Mouse (Mus musculus): Measurements from ENCODE around the gene Snx30. TPM values are rescaled to one million over a fixed set of nuclear protein-coding genes. Genes with fewer than 3 reads are reported as not detected.
A peak's percentile ranks its signal among the peaks of the same experiment; 100 is the strongest.

Snx30 gene
- polyA plus RNA-seq, 1 experiment from 2014 or later = 20.5 TPM

- H3K27me3 ChIP-seq (ENCODE audit: control insufficient read depth, insufficient read depth, low read length) = no peaks in the 10 kb centered on the region
- no peaks in the 10 kb centered on the region for H3K9me3 ChIP-seq (ENCODE audit: control insufficient read depth, low read length)
- no peaks in the 10 kb centered on the region for H3K4me1 ChIP-seq (ENCODE audit: control insufficient read depth, insufficient read depth, low read length)
- no peaks in the 10 kb centered on the region for H3K36me3 ChIP-seq (ENCODE audit: control insufficient read depth, insufficient read depth, low read length)
- H3K4me2 ChIP-seq (ENCODE audit: low read depth, low read length) = no peak overlapping the region
- no peak overlapping the region for H3K4me3 ChIP-seq (ENCODE audit: low read depth, low read length)
- H3K27ac ChIP-seq (ENCODE audit: low read depth, low read length) = no peak overlapping the region
- WGBS = 54% methylated on average over 10 of the region's 10 CpGs
- ATAC-seq (ENCODE audit: low read depth) = no peak
- H3K9ac ChIP-seq (replicated peaks; ENCODE audit: low read depth, low read length) = no peak overlapping the region
These were observed 102.1 kb downstream of the Snx30 start for GRCm38 (mm10) chr4:59907657-59908230.

DNA sequence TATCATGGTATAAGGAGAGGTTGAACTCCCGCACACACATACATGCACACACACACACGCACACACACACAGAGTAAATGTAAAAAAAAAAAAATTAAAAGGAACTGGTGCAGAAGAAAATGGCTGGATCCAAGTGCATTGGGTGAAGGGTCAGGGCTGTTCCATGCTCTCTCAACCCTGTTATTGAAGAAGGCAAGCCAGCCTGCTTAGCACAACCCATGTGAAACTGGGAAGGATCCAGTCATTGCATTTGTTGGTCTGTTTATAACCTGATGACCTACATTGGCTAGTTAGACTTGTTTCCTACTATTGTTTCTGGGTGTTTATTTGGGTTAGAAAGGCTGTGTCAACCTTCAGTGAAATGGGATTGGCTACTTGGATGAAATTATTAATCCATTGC lies 103.1 kb downstream of the Snx30 start:
- WGBS = 94% methylated on average over 2 of the region's 2 CpGs
- no peaks in the 10 kb centered on the region for H3K4me1 ChIP-seq (ENCODE audit: control insufficient read depth, insufficient read depth, low read length)
- no peak overlapping the region for H3K4me3 ChIP-seq (ENCODE audit: low read depth, low read length)
- H3K27me3 ChIP-seq (ENCODE audit: control insufficient read depth, insufficient read depth, low read length) = no peaks in the 10 kb centered on the region
- no peak overlapping the region for H3K27ac ChIP-seq (ENCODE audit: low read depth, low read length)
- H3K9me3 ChIP-seq (ENCODE audit: control insufficient read depth, low read length) = no peaks in the 10 kb centered on the region
- ATAC-seq (ENCODE audit: low read depth) = no peak
- H3K9ac ChIP-seq (replicated peaks; ENCODE audit: low read depth, low read length) = no peak overlapping the region
- no peaks in the 10 kb centered on the region for H3K36me3 ChIP-seq (ENCODE audit: control insufficient read depth, insufficient read depth, low read length)
- H3K4me2 ChIP-seq (ENCODE audit: low read depth, low read length) = no peak overlapping the region

DNA sequence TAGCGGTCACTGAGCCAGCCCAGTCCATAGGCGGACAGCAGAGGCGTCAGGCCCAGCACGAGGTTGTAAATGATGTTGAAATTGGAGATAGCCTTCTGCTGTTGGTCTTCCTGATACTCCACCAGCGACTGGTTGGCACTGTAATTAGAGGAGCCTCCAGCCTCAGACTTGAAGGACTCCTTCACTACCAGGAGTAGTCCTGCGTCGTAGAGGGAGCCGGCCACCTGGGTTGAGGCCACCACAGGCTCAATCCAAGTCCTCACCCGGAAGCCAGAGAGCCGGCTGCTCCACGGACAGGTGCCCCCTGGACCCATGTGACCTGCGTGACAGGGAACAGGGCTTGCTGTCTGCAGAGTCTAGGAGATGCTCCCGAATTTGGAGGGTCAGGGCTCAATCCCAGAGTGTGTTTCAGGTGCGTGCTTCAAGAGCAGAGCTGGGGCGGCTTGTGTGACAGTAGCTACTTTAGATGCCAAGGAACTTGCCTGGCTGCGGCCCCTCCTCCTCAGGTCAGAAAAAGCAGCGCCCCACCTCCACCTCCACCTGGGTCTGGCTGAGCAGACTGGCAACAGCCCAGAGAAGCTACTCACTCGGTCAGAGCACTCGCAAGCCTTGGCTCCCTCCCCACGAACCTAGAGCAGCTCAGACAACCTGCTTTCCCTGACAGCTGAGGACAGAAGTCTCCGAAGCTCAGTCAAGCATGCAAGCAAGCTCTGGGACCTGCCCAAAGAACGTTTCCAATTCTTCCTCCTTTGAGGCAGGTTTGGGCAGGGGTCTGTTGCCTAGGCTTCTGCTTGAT lies 109.2 kb downstream of the Snx30 start, which contains the start of gene Slc46a2:
TSS of gene Slc46a2 (minus strand) at position 449 of the 796 bp plus-strand sequence.
- H3K4me1 ChIP-seq (ENCODE audit: control insufficient read depth, insufficient read depth, low read length) = no peaks in the 10 kb centered on the region
- no peak within 1 kb of the TSS for H3K27ac ChIP-seq (ENCODE audit: low read depth, low read length)
- no peaks in the 10 kb centered on the region for H3K36me3 ChIP-seq (ENCODE audit: control insufficient read depth, insufficient read depth, low read length)
- H3K9me3 ChIP-seq (ENCODE audit: control insufficient read depth, low read length) = no peaks in the 10 kb centered on the region
- H3K27me3 ChIP-seq (ENCODE audit: control insufficient read depth, insufficient read depth, low read length) = no peaks in the 10 kb centered on the region
- H3K4me2 ChIP-seq (ENCODE audit: low read depth, low read length) = no peak within 1 kb of the TSS
- ATAC-seq (ENCODE audit: low read depth) = no peak
- H3K4me3 ChIP-seq (ENCODE audit: low read depth, low read length) = no peak within 1 kb of the TSS
- H3K9ac ChIP-seq (replicated peaks; ENCODE audit: low read depth, low read length) = no peak within 1 kb of the TSS
- 21% methylated on average over 22 of the region's 22 CpGs for WGBS

- ATAC-seq (ENCODE audit: low read depth) = no peak
- Histone ChIP-seq H3K36me3 (ENCODE audit: control insufficient read depth, insufficient read depth, low read length) (no peaks in the 10 kb centered on the region), H3K9me3 (ENCODE audit: control insufficient read depth, low read length) (no peaks in the 10 kb centered on the region), H3K4me2 (ENCODE audit: low read depth, low read length) (no peak overlapping the region), H3K27ac (ENCODE audit: low read depth, low read length) (no peak overlapping the region), H3K4me1 (ENCODE audit: control insufficient read depth, insufficient read depth, low read length) (no peaks in the 10 kb centered on the region), H3K9ac (replicated peaks; ENCODE audit: low read depth, low read length) (no peak overlapping the region), H3K4me3 (ENCODE audit: low read depth, low read length) (no peak overlapping the region), H3K27me3 (ENCODE audit: control insufficient read depth, insufficient read depth, low read length) (no peaks in the 10 kb centered on the region)
- 88% methylated on average over 3 of the region's 3 CpGs for WGBS
These were observed 112.3 kb downstream of the Snx30 start for GRCm38 (mm10) chr4:59917966-59918365.

- 86% methylated on average over 9 of the region's 9 CpGs for WGBS
- ATAC-seq (ENCODE audit: low read depth) = no peak
- Histone ChIP-seq H3K4me3 (ENCODE audit: low read depth, low read length) (no peak overlapping the region), H3K4me2 (ENCODE audit: low read depth, low read length) (no peak overlapping the region), H3K36me3 (ENCODE audit: control insufficient read depth, insufficient read depth, low read length) (no peaks in the 10 kb centered on the region), H3K4me1 (ENCODE audit: control insufficient read depth, insufficient read depth, low read length) (no peaks in the 10 kb centered on the region), H3K27ac (ENCODE audit: low read depth, low read length) (no peak overlapping the region), H3K9ac (replicated peaks; ENCODE audit: low read depth, low read length) (no peak overlapping the region), H3K27me3 (ENCODE audit: control insufficient read depth, insufficient read depth, low read length) (no peaks in the 10 kb centered on the region), H3K9me3 (ENCODE audit: control insufficient read depth, low read length) (no peaks in the 10 kb centered on the region)
These were observed 119.4 kb downstream of the Snx30 start for GRCm38 (mm10) chr4:59925082-59925481.

DNA sequence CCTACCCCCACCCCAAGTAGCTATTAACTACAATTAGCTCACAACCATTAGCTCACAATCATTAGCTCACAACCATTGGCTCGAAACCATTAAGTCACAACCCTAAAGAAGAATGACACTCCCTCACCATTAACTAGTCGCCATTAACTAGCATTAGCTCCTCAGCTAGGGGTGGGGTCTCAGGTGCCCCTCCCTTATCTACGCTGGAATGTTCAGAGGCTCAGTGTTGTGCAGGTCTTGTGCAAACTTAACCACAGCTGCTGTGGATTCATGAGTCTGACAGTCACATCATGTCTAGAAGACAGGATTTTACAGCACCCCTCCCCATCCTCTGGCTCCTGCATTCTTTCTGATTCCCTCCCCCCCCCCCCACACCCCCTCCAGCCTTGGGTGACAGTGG lies 122.0 kb downstream of the Snx30 start:
- H3K4me1 ChIP-seq (ENCODE audit: control insufficient read depth, insufficient read depth, low read length) = no peaks in the 10 kb centered on the region
- H3K4me2 ChIP-seq (ENCODE audit: low read depth, low read length) = no peak overlapping the region
- H3K27me3 ChIP-seq (ENCODE audit: control insufficient read depth, insufficient read depth, low read length) = no peaks in the 10 kb centered on the region
- no peaks in the 10 kb centered on the region for H3K36me3 ChIP-seq (ENCODE audit: control insufficient read depth, insufficient read depth, low read length)
- 0 out of 2 replicates have a peak, but pooled peaks have one; percentile 6 for ATAC-seq (ENCODE audit: low read depth)
- H3K4me3 ChIP-seq (ENCODE audit: low read depth, low read length) = no peak overlapping the region
- WGBS = 67% methylated on average over 3 of the region's 3 CpGs
- no peak overlapping the region for H3K9ac ChIP-seq (replicated peaks; ENCODE audit: low read depth, low read length)
- no peaks in the 10 kb centered on the region for H3K9me3 ChIP-seq (ENCODE audit: control insufficient read depth, low read length)
- no peak overlapping the region for H3K27ac ChIP-seq (ENCODE audit: low read depth, low read length)

- H3K4me1 ChIP-seq (ENCODE audit: control insufficient read depth, insufficient read depth, low read length) = no peaks in the 10 kb centered on the region
- peak; percentile 76 for ATAC-seq (ENCODE audit: low read depth)
- 21% methylated on average over 6 of the region's 6 CpGs for WGBS
These were observed 122.7 kb downstream of the Snx30 start for GRCm38 (mm10) chr4:59928347-59928746.

GRCm38 (mm10) chr4:59932505-59933281 lies 127.1 kb downstream of the Snx30 start:
- Histone ChIP-seq H3K27me3 (ENCODE audit: control insufficient read depth, insufficient read depth, low read length) (no peaks in the 10 kb centered on the region), H3K9ac (replicated peaks; ENCODE audit: low read depth, low read length) (no peak overlapping the region), H3K27ac (ENCODE audit: low read depth, low read length) (no peak overlapping the region), H3K9me3 (ENCODE audit: control insufficient read depth, low read length) (no peaks in the 10 kb centered on the region), H3K4me3 (ENCODE audit: low read depth, low read length) (no peak overlapping the region), H3K4me1 (ENCODE audit: control insufficient read depth, insufficient read depth, low read length) (no peaks in the 10 kb centered on the region), H3K4me2 (ENCODE audit: low read depth, low read length) (no peak overlapping the region), H3K36me3 (ENCODE audit: control insufficient read depth, insufficient read depth, low read length) (no peaks in the 10 kb centered on the region)
- 72% methylated on average over 6 of the region's 6 CpGs for WGBS
- ATAC-seq (ENCODE audit: low read depth) = peak; percentile 92

More at GRCm38 (mm10) chr4:59928347-59928746, 122.7 kb downstream of the Snx30 start:
- Histone ChIP-seq H3K4me3 (ENCODE audit: low read depth, low read length) (no peak overlapping the region), H3K9ac (replicated peaks; ENCODE audit: low read depth, low read length) (no peak overlapping the region), H3K36me3 (ENCODE audit: control insufficient read depth, insufficient read depth, low read length) (no peaks in the 10 kb centered on the region), H3K4me2 (ENCODE audit: low read depth, low read length) (no peak overlapping the region), H3K27ac (ENCODE audit: low read depth, low read length) (no peak overlapping the region), H3K27me3 (ENCODE audit: control insufficient read depth, insufficient read depth, low read length) (no peaks in the 10 kb centered on the region), H3K9me3 (ENCODE audit: control insufficient read depth, low read length) (no peaks in the 10 kb centered on the region)

DNA sequence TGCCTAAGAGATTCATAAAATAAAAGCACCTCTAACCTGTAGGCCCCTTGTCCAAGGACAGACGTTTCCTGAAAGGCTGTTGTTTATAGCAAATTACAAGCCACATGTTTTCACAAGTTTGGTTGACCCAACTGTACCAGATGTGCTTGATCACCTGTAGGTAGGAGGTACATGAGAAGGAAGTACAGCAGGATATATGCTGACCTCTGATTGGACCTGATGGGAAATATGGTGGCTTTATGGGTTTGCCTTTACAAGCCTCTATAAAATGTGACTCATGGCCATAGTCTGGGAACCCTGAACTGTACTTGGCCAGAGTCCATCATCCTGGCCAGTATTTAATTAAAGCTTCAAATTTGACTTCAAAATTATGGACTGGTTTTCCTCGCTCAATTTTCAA lies 131.9 kb downstream of the Snx30 start:
- ATAC-seq (ENCODE audit: low read depth) = no peak
- Histone ChIP-seq H3K36me3 (ENCODE audit: control insufficient read depth, insufficient read depth, low read length) (no peaks in the 10 kb centered on the region), H3K9ac (replicated peaks; ENCODE audit: low read depth, low read length) (no peak overlapping the region), H3K4me1 (ENCODE audit: control insufficient read depth, insufficient read depth, low read length) (no peaks in the 10 kb centered on the region), H3K4me3 (ENCODE audit: low read depth, low read length) (no peak overlapping the region), H3K27me3 (ENCODE audit: control insufficient read depth, insufficient read depth, low read length) (no peaks in the 10 kb centered on the region), H3K4me2 (ENCODE audit: low read depth, low read length) (no peak overlapping the region), H3K9me3 (ENCODE audit: control insufficient read depth, low read length) (no peaks in the 10 kb centered on the region), H3K27ac (ENCODE audit: low read depth, low read length) (no peak overlapping the region)
- WGBS = 76% methylated on average over 2 of the region's 2 CpGs
